Mouse (Mus musculus) brain, embryonic 18.5 days (tissue): ENCODE results near the gene Tgfbi.

Source experiments
- DNase-seq: peaks from one replicate; pipeline ENCODE4 v3.0.0-alpha.2; 2012; ENCODE audit warnings: low read depth, low spot score

Tgfbi gene

DNA sequence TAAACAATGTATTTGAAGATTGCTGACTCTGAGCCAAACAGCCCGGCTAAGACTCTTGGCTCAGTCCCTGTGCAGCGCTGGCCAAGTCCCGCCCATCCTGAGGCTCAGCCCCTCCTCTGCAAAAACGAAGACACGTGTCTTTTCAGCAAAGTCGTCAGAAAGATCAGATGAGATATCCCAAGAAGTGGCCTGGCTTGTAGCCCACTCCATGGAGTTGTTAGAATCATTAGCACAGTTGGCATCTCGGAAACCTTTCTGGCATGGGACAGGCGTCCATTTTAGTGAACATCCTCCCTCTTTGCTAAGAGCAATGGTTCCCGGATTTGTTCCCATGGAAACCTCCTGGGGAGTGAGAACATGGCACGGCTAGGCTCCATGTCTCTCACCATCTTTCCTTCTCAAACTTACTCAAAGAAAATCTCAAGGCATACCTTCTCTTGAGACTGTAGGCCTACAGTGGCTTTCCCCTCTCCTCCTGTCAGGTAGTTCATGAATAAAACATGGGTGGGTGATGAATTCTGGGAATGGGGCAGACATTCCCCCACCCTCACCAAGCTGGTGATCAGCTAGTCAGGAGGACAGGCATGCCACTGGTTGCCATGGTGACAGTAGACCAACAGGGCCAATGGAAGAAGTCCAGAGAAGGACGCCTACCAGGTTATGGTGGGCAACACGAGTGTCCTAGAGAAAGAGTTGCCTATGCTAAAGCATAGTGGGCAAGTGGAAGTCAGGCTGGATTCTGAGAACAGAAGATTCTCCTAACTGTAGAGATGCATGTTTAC lies 11.3 kb upstream of the Tgfbi start:
- DNase-seq: no peak

DNA sequence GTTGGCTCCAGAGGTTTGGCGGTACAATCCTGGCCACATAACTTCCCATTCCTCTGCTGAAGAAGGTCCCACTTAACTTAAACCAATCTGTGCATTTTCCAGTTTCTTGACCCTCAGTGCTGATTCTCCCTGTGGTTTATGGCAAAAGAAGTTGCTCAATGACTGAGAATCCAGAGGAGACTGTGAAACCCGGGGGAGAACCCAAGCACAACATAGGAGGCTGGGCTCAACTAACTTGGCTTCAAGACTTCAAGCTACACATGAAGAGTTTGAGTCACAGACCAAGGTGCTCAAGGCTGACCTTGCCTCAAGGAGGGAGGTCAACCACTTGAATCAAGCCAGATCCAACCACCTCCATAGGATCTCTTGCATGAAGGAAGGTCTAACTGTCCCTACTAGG lies 9.8 kb upstream of the Tgfbi start:
- no peak for DNase-seq

DNA sequence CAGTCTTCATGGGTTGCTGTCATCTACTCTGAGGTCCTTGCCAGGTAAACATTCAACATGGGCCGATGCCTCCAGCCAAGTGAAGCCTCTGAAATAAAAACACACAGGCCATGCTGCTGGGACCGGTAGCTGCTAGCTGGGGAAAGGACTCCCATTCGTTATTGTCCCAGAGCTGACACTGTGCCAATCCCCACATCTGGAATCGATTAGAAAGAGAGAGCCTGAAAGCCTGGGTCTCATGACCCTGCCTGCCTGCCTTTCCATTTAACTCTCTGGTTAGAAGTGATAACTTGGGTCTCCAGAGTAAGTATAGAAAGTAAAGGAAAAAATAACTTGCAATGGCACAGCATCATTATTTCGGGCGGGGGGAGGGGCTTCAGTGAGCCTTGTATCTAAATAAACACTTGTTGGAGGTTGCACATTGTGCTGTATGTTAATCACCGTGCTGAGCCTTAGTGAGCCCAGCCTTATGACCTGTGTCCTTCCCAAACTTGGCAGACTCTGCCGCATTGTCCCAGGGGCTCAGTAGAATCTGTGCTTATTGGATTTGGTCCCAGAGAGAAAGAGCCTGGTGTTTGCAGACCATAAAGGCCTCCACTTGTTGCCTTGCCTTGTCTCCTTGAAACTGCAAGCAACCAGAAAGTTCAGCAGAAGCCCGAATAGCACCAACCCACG lies 9.0 kb upstream of the Tgfbi start:
- no peak for DNase-seq

DNA sequence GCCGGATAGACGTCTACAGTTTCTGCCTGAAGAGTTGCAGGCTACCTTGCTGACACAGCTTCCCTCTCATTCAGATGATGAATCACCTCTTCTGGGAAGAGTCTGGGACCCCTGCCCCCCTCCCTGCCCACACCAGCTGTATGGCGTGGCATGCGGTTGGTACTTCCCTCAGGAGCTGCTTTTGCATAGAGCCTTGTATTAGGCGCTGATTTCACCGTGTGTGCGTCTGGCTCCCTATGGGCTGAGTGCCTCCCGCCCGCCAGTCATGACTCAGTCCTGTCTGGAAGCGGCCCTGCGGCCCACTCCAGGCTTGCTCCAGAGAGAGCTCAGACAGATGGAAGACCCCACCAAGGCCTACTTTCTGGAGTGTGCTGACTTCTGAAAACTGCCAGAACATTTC lies 8.1 kb upstream of the Tgfbi start:
- no peak for DNase-seq

DNA sequence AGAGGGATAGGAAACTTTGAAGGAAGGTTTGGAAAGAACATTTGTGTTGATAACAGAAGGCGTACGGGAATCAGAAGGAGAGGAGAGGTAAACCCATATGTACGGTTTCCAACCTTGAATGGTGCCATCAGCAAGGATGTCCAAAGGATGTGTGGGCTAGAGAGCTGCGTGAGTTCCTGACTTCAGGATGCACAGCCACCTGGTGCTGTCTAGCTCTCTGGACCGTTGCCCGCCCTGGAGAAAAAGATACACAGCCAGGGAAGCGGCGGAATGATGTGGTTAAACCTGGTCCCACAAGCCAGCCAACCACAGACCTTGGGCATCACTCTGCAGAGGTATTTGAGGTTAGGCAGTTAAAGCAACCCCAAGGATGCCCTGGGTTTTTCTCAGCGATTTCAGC lies 3.8 kb upstream of the Tgfbi start:
- no peak for DNase-seq

DNA sequence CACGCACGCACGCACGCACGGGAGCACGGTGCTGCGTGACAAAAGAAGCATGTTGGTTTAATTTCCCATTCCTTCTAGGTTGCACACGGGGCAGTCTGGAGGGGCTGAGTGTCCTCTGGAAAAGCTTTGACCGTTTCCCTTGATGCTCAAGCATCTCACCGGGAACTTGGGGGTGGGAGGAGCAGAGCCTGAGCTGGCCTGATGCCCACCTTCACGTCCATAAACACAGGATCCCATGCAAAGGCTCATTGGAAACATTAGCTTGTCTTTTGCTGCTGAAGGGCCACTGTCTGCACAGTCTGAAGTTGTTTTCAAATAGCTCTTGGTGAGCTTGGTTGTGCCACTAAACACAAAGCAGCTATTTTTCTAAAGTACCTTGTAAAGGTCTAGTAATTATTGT lies 2.6 kb upstream of the Tgfbi start:
- DNase-seq: no peak

DNA sequence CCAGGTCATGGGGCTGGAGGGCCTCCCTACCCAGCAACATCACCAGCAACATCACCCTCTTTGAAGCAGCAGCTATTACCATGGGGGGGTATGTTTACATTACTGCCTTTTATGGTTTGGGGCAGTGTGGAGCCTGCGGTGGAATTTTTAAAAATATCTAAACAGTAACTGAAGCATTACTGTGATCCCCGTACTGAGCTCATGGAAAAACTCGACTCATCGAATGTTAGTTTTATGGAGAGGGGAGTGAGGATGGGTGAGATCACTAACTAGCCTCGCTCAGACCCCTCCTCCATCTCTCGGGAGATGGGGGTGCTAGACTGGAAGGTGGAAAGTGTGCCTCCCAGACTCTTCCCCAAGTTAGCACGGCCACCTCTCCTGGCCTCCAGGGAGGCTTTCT lies 2.1 kb upstream of the Tgfbi start:
- no peak for DNase-seq

DNA sequence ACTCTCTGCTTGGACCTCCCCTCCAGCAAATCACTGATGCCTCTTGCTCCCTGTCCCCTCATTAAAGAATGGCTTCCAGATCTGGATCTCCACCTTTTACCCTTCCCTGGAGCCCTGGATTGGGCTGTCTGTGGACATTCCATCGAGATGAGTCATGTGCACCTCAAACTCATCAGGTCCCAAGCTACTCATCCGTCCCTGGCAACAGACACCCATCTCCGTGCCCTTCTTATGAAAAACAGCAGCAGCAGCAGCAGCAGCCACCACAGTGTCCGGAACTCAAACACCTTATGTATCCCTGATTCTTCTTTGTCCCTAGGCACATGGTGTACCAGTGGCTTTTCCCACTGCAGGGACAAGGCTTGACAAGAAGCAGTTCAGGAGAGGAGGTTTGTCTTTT lies 1.5 kb upstream of the Tgfbi start:
- DNase-seq: no peak

DNA sequence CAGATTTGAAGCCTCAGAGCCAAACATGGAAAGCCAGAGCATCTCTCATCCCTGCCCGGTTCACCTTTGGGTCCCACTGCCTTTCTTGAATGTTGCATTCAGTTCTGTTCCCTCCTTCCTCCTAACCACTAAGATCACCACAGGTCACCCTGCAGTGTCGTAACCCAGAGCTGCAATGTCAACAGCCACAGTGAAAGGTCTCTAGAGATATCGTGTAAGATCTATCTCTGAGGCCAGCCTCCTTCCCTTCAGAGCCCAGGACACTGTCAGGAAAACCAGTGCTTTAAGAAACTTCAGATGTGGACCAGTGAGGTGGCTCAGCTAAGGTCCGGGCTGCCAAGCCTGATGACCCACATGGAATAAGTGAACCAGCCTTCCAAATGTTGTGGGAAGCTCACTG lies 1.8 kb downstream of the Tgfbi start:
- no peak for DNase-seq

DNA sequence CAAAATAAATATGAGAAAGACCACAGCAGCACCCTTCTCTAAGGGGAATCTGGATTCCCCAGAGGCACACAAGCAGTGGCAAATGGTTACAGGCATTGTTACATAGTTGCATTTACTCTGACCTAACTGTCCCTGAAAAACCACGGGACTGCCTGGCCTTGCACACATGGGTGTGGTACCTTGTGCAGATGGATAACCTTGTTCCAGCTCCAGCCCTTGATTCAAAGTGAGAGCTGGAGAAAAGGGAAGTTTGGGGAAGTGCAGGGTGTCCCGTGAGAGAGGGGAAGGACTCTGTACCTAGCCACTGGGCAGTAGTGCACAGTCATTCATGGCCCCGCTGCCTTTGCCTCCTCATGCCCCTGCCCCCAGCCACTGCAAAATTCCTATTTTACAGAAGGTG lies 2.4 kb downstream of the Tgfbi start:
- DNase-seq: no peak

DNA sequence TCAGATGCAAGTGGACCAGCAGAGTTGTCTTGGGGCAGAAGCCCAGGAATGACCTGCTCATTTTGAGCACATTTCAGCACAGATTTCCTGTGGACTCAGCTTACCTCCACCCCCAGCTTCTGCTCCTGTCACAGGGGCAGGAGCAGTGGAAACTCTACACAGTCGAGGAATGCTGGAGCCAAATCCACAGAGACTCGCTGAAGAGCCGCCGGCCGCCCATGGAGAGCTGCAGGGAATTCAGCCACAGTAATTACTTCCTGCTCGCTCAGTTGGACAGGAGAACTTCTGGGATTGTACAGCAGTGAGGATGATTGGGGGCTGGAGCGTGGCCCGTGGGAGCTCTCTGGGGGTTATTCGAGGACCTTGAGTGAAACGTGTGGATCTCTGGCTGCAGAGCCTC lies 3.0 kb downstream of the Tgfbi start:
- DNase-seq: no peak

DNA sequence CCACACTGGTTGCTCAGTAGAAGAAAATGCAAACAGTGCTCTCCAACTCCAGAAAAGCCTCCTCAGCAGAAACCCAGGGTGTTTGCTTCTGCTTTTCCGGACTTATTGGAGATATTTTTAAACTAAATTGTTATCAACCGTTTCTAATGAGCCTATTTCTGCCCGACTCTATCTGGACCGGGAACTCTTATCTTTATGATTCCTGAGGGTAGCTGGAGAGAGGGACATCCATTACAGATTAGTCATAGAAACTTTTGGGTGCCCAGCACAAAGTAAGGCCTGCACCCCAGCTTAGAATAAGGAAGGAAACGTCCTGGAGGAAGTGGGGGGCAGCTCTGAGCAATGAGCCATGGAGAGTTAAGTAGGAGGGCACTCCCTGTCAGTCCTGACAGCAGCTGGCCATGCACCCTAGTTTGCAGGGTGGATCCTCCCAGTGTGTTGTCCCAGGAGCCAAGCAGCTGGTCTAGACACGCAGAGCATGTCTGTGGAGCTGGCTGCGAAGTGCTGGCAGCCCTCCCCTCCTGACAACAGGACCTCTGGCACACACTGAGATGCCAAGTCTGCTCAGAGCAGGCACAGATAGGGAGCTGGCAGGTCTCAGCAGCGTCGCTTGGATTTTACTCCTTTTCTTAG lies 4.2 kb downstream of the Tgfbi start:
- DNase-seq: no peak

DNA sequence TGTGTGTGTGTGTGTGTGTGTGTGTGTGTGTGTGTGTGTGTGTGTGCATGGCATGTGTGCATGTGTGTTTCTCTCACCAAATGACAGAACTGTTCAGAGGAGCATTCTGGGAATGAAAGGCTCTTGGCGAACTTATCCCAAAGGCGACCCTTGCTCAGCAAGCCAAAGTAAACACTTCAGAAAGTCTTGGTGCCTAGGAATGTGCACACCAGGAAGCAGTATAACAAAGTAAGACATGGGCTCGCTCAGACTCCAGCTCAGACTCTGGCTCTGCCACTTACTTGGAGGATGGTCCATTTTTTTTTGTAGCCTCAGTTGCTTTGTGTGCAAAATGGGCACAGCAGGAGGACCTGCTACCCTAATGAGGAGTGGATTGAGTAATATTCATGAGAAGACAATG lies 5.4 kb downstream of the Tgfbi start:
- DNase-seq: no peak

DNA sequence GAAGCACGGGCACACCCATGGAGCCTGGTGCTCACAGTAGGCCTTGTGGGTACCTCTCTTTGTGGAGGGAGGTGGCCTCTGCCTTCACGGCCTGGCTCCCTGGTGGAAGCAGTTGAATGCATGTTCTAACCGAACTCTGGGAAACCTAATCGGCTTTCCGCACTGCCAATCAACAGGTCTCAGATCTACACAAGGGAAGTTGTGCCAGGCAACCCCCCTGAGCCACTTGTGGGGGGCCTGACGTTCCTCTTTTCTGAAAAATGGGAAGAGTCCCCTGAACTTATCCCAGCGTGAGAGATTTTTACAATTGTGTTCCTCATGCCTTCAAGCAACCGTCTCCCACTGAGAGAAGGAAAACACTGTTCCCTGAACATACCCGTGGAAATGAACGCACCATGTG lies 5.9 kb downstream of the Tgfbi start:
- no peak for DNase-seq

DNA sequence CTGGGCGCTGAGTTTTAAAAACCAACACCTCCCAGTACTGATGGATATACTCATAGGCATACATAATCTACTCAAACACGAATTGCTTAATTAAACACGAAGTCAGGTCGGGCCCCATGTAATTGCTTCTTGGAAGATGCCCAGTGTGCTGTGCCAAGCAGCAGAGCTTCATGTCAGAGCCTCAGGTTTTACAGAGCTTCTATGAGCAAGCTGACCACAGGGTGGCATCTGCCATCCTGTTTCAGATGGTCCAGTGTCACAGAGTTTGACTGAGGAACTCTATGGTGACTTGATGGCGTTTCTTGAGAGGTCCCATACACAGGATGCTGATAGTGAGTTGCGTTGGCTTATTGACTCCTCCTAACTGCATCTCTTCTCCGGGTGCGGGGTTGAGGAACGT lies 6.5 kb downstream of the Tgfbi start:
- no peak for DNase-seq

DNA sequence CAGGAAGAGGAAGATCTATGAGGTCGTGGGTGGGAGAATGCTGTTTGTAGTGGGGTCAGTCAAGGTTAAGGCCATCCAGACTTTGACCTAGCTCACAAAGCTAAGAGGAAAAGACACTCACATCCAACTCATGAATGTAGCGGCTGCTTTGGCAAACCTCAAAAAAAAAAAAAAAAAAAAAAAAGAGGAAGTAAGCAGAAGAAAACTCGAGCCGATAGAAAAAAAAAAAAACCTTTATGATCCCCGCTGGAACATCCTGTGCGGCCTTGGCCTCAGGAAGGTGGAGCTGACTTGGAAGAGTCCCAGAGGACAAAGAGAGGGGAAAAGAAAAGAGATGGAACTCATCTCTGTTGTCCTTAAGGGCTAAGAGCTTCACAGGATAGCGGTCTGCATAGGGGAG lies 7.1 kb downstream of the Tgfbi start:
- no peak for DNase-seq

DNA sequence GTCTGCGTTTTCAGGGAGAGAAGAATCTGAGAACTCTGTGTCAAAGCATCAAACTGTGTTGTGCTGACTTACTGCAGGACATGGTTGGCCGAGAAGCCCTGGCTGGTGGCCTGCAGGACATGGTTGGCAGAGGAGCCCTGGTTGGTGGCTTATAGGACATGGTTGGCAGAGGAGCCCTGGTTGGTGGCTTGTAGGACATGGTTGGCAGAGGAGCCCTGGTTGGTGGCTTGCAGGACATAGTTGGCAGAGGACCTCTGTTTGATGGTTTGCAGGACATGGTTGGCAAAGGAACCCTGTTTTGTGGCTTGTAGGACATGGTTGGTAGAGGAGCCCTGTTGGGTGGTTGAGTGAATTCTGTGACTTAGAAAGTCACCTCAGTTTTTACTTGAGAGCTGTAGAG lies 7.9 kb downstream of the Tgfbi start:
- no peak for DNase-seq

DNA sequence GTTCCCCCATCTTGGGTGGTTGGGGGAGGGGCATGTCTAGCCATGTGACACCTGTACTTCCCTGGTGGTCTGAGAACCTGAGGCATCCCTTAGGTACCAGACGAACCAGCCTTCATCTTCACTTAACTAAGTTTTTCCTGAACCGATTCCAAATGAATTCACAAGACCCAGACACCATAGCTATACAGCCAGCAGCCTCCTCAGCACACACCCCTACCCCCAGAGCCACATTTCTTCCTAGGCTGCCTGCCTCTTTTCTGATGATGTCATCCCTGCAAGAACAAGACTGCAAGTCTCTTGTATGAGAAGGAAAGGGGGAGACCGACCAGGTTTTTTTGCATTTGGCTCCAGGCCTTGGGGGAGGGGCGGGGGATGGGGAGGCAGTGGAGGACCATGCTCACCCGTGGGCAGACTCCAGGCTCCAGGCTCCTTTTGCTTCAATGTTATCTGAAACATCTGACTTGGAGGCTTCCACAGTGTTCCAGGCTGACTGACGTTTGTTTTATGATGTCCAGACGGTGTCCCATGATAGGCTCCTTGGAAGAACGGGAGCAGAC lies 13.0 kb downstream of the Tgfbi start:
- DNase-seq: no peak

DNA sequence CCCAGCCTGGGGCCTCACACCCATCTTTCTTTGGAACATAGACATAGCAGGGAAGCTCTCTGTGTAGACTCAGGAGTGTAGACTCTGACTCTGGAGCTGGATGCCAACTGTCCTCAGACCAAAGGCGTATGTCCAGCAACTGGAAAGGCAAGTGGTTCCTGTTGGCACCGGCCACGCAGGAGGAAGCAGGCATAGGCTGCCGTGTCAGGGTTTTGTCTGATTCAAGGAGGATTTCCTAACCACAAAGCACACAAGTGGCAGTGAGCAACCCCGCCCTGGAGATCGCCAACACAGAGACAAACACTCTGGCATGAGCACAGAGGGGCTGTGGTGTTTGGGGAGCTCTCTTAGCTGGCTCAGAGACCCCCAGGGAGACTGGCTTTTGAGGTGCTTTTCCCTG lies 17.2 kb downstream of the Tgfbi start:
- no peak for DNase-seq

DNA sequence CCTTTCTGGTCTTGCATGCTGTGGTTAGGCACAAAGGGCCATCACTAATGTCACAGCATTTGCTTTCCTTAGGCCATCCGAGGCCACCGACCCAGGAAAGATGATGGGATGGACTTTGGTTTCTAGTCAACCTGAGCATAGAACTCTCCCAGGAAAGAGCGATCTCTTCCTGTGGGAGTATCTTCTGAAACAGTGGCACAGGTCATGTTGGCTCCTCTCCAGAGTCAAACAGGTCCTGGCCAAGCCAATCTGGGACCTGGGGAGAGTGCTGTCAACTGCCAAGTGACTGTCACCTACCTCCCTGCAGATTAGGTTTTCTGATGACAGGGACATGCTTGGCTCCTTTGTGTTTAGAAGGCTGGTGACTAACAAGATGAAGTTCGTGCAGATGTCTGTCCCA lies 20.8 kb downstream of the Tgfbi start:
- no peak for DNase-seq

DNA sequence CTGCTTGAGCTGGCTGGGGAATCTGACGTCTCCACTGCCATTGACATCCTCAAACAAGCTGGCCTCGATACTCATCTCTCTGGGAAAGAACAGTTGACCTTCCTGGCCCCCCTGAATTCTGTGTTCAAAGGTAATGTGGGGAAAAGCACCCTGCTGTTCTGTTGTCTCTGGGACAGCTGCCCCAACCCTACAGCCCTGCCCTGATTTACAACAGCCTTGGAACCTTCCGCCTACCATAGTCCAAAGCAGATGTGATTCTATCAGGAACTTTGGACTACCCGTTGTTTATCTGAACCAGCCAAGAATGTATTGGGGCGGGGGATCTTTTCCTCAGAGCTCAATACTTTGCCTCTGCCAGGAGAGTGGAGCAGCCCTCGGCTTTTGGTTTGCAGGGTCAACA lies 21.2 kb downstream of the Tgfbi start:
- no peak for DNase-seq

DNA sequence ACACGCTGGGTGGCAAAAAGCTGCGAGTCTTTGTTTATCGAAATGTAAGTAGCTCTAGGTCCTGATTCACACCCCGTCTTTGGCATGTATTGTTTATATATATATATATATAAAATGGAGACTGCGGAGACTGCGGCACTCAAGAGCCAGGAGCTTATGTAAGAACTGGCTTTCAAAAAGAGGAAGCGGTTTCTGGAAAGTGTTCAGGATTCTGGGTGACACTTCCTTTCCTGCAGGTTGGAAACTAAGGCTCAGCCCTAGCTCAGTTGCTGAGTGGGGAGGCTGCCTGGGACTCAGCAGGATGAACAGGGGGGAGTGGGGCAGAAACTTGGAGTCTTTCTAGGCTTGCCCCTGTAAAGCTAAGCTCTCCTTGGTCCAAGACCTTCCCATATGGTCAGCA lies 22.0 kb downstream of the Tgfbi start:
- DNase-seq: no peak

DNA sequence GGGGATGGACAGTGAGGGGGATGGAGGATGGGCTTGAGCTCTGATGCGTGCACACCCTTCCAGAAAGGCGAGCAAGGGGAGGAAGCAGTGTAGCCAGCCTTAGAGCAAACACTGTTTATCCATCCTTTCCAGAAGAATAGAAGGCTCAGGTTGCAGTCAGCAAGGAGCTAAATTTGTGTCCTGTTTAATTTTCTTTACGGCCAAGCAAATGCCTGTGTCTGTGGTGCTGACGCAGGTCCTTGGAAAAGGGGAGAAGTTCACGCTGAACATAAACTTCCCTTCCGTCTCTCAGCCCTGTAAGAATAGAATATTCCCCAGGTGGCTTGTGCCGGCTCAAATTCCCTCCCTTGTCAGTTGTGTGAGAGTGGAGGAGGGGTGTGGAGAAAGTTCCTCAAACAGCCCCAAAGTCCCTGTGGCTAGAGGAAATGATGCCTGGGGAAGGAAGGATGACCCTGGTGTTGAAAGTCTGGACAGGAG lies 24.9 kb downstream of the Tgfbi start:
- no peak for DNase-seq
